Mouse (Mus musculus): ENCODE data around the gene Eif4e3. TPM values are rescaled to one million over a fixed set of nuclear protein-coding genes. Genes with fewer than 3 reads are reported as not detected.

Eif4e3 gene
- polyA plus RNA-seq (2012; rRNA removed) = 10.6 and 11.6 TPM in 2 replicates

DNA sequence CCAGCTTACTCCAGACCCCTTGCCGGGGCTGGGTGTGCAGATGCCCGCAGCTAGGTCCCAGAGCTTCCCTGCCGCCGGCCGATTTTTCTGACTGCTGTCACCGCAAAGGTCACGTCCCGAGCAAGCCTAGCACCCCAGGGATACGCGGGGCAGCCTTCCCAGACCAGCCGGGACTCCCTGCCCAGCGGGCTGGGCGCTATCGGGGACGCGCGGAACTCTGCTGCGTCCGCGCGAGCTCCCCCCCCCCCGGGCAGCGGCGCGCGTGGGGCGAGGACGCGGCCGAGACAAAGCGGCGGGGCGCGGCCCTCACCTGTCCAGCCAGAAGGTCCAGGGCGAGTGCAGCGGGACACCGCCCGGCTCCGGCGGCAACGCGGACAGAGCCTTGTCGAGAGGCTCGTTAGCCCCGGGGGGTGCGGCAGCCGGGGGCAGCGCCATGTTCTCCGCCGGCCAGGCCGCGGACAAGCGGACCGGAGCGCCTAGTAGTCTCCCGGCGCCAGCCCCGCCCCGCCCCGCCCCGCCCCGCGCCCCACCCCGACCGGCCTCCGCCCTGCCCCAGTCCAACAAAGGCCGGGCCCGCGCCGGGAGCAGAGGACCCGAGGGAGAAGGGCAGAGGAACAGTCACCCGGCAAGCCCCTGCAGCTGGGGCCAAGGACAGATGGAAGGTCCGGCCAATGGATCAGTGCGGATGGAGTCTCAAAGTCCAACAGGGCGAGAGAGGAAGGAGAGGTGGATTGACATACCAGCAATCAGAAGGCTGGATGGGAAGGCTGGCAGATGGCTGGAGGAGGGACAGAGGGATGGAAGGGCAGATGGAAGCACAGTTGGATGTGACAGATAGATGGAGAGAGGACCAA, at the start of gene Eif4e3, which contains the start of gene Gm20696:
TSS of gene Eif4e3 (minus strand) at position 454 of the 854 bp plus-strand sequence.
TSS of gene Gm20696 (minus strand) at position 480 of the 854 bp plus-strand sequence.
- TF ChIP-seq CTCF (IDR thresholded peaks at IDR 0.05; ENCODE audit: borderline replicate concordance, extremely low read depth, insufficient read depth, insufficient read length) (no peak), POLR2A (IDR thresholded peaks at IDR 0.05; ENCODE audit: borderline replicate concordance, extremely low read depth, insufficient read depth, insufficient read length, poor library complexity, severe bottlenecking) (0 out of 2 replicates have a peak, but pooled peaks have one; percentile 43)
- peak; percentile 66 for DNase-seq (ENCODE audit: low read depth)

- TF ChIP-seq POLR2A (IDR thresholded peaks at IDR 0.05; ENCODE audit: borderline replicate concordance, extremely low read depth, insufficient read depth, insufficient read length, poor library complexity, severe bottlenecking) (no peak), CTCF (IDR thresholded peaks at IDR 0.05; ENCODE audit: borderline replicate concordance, extremely low read depth, insufficient read depth, insufficient read length) (no peak)
- no peak for DNase-seq (ENCODE audit: low read depth)
Observed at GRCm38 (mm10) chr6:99715913-99716312, 49.3 kb upstream of the Eif4e3 start.

DNA sequence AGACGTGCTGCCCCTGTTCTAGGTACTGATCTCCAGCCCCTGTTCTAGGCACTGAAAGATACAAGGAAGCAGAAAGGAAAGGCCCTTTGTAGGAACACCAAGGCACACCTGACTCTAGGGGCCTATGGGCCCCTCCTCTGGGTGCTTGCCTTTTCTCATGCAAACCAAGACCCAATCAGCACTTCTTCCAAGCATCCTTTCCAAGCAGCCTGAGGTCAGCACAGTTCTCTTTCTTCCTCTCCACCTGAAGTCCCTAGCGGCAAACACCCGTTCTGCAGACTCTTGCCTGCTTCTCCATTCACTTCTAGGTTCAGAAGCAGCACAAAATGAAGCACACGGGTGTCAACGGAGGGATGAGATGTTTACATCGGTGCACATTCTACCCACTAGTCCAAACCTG, 48.6 kb upstream of the Eif4e3 start:
- no peak for DNase-seq (ENCODE audit: low read depth)
- no peak for TF ChIP-seq POLR2A (IDR thresholded peaks at IDR 0.05; ENCODE audit: borderline replicate concordance, extremely low read depth, insufficient read depth, insufficient read length, poor library complexity, severe bottlenecking)
- no peak for TF ChIP-seq CTCF (IDR thresholded peaks at IDR 0.05; ENCODE audit: borderline replicate concordance, extremely low read depth, insufficient read depth, insufficient read length)

GRCm38 (mm10) chr6:99713256-99713655, 46.7 kb upstream of the Eif4e3 start:
- DNase-seq (ENCODE audit: low read depth) = peak; percentile 19
- no peak for TF ChIP-seq CTCF (IDR thresholded peaks at IDR 0.05; ENCODE audit: borderline replicate concordance, extremely low read depth, insufficient read depth, insufficient read length)
- TF ChIP-seq POLR2A (IDR thresholded peaks at IDR 0.05; ENCODE audit: borderline replicate concordance, extremely low read depth, insufficient read depth, insufficient read length, poor library complexity, severe bottlenecking) = no peak

DNA sequence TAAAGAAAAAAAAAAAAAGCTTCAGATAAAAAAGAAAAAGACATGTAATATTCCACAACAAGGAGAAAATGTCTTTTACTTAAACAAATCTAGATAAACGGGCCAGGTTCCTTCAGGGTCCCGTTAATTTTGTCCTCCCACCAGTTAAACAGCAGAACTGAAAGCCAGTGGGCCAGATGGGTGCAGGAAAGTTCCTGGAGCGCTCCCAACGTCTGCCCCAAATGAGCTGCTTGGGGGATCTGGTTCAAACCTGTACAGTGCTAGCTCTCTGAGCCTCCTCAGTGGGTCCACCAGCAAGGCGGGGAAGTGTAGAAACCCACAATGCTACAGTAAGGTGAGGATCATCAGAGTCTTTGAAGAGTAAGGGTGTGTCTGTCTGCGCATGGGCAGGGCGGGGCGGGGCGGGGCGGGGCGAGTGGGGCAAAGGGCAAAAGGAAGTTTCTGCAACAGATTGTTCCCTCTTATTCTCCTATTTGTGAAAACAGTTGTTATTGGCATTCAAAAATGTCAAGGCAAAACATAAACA, 45.1 kb upstream of the Eif4e3 start:
- TF ChIP-seq CTCF (IDR thresholded peaks at IDR 0.05; ENCODE audit: borderline replicate concordance, extremely low read depth, insufficient read depth, insufficient read length) (no peak), POLR2A (IDR thresholded peaks at IDR 0.05; ENCODE audit: borderline replicate concordance, extremely low read depth, insufficient read depth, insufficient read length, poor library complexity, severe bottlenecking) (no peak)
- DNase-seq (ENCODE audit: low read depth) = peak; percentile 42

- TF ChIP-seq POLR2A (IDR thresholded peaks at IDR 0.05; ENCODE audit: borderline replicate concordance, extremely low read depth, insufficient read depth, insufficient read length, poor library complexity, severe bottlenecking) (no peak), CTCF (IDR thresholded peaks at IDR 0.05; ENCODE audit: borderline replicate concordance, extremely low read depth, insufficient read depth, insufficient read length) (no peak)
- peak; percentile 76 for DNase-seq (ENCODE audit: low read depth)
Observed at GRCm38 (mm10) chr6:99700484-99700883, 33.9 kb upstream of the Eif4e3 start.

DNA sequence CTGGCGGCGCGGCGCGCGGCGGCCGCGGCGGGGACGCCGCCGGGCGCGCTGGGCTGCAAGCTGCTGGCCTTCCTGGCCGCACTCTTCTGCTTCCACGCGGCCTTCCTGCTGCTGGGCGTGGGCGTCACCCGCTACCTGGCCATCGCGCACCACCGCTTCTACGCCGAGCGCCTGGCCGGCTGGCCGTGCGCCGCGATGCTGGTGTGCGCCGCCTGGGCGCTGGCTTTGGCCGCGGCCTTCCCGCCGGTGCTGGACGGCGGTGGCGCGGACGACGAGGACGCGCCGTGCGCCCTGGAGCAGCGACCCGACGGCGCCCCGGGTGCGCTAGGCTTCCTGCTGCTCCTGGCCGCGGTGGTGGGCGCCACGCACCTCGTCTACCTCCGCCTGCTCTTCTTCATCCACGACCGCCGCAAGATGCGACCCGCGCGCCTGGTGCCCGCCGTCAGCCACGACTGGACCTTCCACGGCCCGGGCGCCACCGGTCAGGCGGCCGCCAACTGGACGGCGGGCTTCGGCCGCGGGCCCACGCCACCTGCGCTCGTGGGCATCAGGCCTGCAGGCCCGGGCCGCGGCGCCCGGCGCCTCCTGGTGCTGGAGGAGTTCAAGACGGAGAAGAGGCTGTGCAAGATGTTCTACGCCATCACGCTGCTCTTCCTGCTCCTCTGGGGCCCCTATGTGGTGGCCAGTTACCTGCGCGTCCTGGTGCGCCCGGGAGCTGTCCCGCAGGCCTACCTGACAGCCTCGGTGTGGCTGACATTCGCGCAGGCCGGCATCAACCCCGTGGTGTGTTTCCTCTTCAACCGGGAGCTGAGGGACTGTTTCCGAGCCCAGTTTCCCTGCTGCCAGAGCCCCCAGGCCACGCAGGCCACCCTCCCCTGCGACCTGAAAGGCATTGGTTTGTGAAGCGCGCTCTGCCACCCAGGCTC, 26.6 kb upstream of the Eif4e3 start:
- TF ChIP-seq POLR2A (IDR thresholded peaks at IDR 0.05; ENCODE audit: borderline replicate concordance, extremely low read depth, insufficient read depth, insufficient read length, poor library complexity, severe bottlenecking) (no peak), CTCF (IDR thresholded peaks at IDR 0.05; ENCODE audit: borderline replicate concordance, extremely low read depth, insufficient read depth, insufficient read length) (no peak)
- peak; percentile 38 for DNase-seq (ENCODE audit: low read depth)

DNA sequence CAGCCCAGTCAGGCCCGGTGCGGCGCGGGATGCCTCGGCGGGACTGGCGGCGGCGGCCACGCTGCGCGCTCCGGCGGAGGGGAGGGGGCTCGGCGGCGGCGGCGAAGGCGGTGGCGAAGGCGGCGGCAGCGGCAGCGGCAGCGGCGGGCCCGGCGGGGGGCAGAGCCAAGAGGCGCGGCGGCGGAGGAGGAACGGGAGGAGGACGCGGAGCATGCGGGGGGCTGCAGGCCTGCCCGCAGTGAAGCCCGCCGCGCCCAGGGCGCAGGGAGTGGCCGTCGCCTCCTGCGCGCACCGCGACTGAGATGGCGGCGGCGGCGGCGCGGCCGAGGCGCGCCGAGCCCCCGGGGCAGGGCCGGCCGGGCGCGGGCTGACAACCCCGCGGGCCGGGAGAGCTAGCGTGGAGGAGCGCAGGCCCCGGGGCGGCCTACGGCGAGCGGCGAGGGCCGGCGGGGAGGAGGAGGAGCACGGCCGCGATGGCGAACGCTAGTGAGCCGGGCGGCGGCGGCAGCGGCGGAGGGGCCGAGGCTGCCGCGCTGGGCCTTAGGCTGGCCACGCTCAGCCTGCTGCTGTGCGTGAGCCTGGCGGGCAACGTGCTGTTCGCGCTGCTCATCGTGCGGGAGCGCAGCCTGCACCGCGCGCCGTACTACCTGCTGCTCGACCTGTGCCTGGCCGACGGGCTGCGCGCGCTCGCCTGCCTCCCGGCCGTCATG, 25.8 kb upstream of the Eif4e3 start, which contains the start of gene Gpr27:
TSS of gene Gpr27 (plus strand) at position 474 of the 710 bp plus-strand sequence.
- TF ChIP-seq POLR2A (IDR thresholded peaks at IDR 0.05; ENCODE audit: borderline replicate concordance, extremely low read depth, insufficient read depth, insufficient read length, poor library complexity, severe bottlenecking) (0 out of 2 replicates have a peak, but pooled peaks have one; percentile 29), CTCF (IDR thresholded peaks at IDR 0.05; ENCODE audit: borderline replicate concordance, extremely low read depth, insufficient read depth, insufficient read length) (no peak)
- peak; percentile 74 for DNase-seq (ENCODE audit: low read depth)

DNA sequence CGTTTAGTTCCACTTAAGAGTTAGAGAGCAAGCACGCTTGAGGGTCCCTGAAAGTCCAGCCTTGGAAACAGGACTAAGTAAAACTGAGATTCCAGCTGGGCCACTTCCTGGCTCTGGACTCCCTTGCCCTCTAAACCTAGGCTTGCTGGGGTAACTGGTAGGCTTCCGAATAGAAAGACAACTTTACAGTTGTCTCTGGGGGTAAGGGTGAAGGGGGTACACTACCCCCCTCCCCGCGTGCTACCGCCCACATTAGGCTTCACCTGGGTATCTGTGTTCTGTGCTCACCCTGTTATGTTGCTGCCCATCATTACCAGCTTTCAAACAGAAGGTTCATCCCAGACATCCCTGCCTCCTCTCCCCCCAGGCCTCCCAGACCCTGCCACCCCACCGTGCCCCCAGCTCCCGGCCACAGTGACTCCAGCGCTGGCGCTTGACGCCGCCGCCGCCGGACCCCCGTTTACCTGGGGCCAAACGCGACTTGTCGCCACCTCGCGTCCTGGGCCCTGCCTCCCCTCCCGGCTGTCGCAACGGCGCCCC, 25.2 kb upstream of the Eif4e3 start:
- no peak for DNase-seq (ENCODE audit: low read depth)
- TF ChIP-seq POLR2A (IDR thresholded peaks at IDR 0.05; ENCODE audit: borderline replicate concordance, extremely low read depth, insufficient read depth, insufficient read length, poor library complexity, severe bottlenecking) (no peak), CTCF (IDR thresholded peaks at IDR 0.05; ENCODE audit: borderline replicate concordance, extremely low read depth, insufficient read depth, insufficient read length) (no peak)

GRCm38 (mm10) chr6:99688513-99688912, 21.9 kb upstream of the Eif4e3 start:
- no peak for TF ChIP-seq POLR2A (IDR thresholded peaks at IDR 0.05; ENCODE audit: borderline replicate concordance, extremely low read depth, insufficient read depth, insufficient read length, poor library complexity, severe bottlenecking)
- no peak for TF ChIP-seq CTCF (IDR thresholded peaks at IDR 0.05; ENCODE audit: borderline replicate concordance, extremely low read depth, insufficient read depth, insufficient read length)
- no peak for DNase-seq (ENCODE audit: low read depth)

Measured in brain, embryonic 14.5 days (tissue).